Mouse (Mus musculus): ENCODE measurements at regions not wholly inside any gene's neighbourhood (a gene's known extent, or its start where the extent isn't known, plus 50 kb on each side); places are given as distances from the start of the nearest gene placed in this dataset.

- in situ Hi-C loops (cut with MboI; ENCODE audit: low pct_unique_long_range_greater_than_20kb in 1 of 2, low sequenced_read_pairs in 2 of 2, unreplicated experiment in 1 of 2): no loop called here
Observed at GRCm38 (mm10) chr3:4226986-4227385, 1523.6 kb upstream of the Gm8797 start.

- in situ Hi-C loops (cut with MboI; ENCODE audit: low pct_unique_long_range_greater_than_20kb in 1 of 2, low sequenced_read_pairs in 2 of 2, unreplicated experiment in 1 of 2): no loop called here
Observed at GRCm38 (mm10) chr3:4271361-4271760, 1479.2 kb upstream of the Gm8797 start.

- in situ Hi-C loops (cut with MboI; ENCODE audit: low pct_unique_long_range_greater_than_20kb in 1 of 2, low sequenced_read_pairs in 2 of 2, unreplicated experiment in 1 of 2): no loop called here
Observed at GRCm38 (mm10) chr3:4274607-4275006, 1476.0 kb upstream of the Gm8797 start.

GRCm38 (mm10) chr3:4278042-4278441 lies 1472.6 kb upstream of the Gm8797 start:
- in situ Hi-C loops (cut with MboI; ENCODE audit: low pct_unique_long_range_greater_than_20kb in 1 of 2, low sequenced_read_pairs in 2 of 2, unreplicated experiment in 1 of 2): no loop called here

GRCm38 (mm10) chr3:4280366-4281020 lies 1470.1 kb upstream of the Gm8797 start:
- in situ Hi-C loops (cut with MboI; ENCODE audit: low pct_unique_long_range_greater_than_20kb in 1 of 2, low sequenced_read_pairs in 2 of 2, unreplicated experiment in 1 of 2): no loop called here

GRCm38 (mm10) chr3:4281092-4281491 lies 1469.5 kb upstream of the Gm8797 start:
- in situ Hi-C loops (cut with MboI; ENCODE audit: low pct_unique_long_range_greater_than_20kb in 1 of 2, low sequenced_read_pairs in 2 of 2, unreplicated experiment in 1 of 2): no loop called here

- in situ Hi-C loops (cut with MboI; ENCODE audit: low pct_unique_long_range_greater_than_20kb in 1 of 2, low sequenced_read_pairs in 2 of 2, unreplicated experiment in 1 of 2): no loop called here
Observed at GRCm38 (mm10) chr3:4287141-4287540, 1463.5 kb upstream of the Gm8797 start.

GRCm38 (mm10) chr3:4336441-4336840 lies 1414.2 kb upstream of the Gm8797 start:
- in situ Hi-C loops (cut with MboI; ENCODE audit: low pct_unique_long_range_greater_than_20kb in 1 of 2, low sequenced_read_pairs in 2 of 2, unreplicated experiment in 1 of 2): loop anchor here in 1 of 2 experiments (25.0 kb wide), 1 partner anchor 574 kb away; no protein-coding TSS in a partner anchor

- in situ Hi-C loops (cut with MboI; ENCODE audit: low pct_unique_long_range_greater_than_20kb in 1 of 2, low sequenced_read_pairs in 2 of 2, unreplicated experiment in 1 of 2): loop anchor here in 1 of 2 experiments (25.0 kb wide), 1 partner anchor 577 kb away; no protein-coding TSS in a partner anchor
Observed at GRCm38 (mm10) chr3:4339153-4339552, 1411.5 kb upstream of the Gm8797 start.

All from mouse embryonic stem cell (cell line).